Mouse (Mus musculus) R1 (cell line): Measurements from ENCODE around the gene Slc7a4.

Source experiments
- DNase-seq: peaks from one replicate; pipeline ENCODE4 v3.0.0-alpha.2; 2018; ENCODE audit warnings: low read depth, low spot score

Gene Slc7a4

DNA sequence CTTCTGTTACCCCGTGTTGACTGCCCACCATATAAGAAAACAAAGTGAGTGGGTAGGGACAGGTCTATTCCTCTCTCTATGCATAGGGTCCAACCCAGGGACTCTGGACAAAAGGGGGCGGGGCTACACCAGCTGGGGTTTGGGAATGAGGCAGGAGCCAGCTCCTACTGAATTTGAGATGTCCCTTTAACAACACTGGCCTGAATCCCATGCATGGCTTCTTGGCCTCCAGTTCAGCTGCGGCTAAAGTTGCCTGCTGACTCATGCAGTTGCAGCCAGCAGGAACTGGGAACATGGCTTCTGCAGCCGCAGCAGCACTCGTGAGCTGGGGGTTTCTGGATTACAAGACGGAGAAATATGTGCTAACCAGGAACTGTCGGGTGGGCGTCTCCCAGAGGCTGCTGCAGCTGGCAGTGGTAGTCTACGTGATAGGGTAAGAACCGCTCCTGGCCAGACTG is 21.2 kb downstream of the Slc7a4 start, which contains the start of gene P2rx6:
P2rx6 (plus strand) TSS at position 135 of the 458 bp plus-strand sequence.
- peak; percentile 54 for DNase-seq

DNA sequence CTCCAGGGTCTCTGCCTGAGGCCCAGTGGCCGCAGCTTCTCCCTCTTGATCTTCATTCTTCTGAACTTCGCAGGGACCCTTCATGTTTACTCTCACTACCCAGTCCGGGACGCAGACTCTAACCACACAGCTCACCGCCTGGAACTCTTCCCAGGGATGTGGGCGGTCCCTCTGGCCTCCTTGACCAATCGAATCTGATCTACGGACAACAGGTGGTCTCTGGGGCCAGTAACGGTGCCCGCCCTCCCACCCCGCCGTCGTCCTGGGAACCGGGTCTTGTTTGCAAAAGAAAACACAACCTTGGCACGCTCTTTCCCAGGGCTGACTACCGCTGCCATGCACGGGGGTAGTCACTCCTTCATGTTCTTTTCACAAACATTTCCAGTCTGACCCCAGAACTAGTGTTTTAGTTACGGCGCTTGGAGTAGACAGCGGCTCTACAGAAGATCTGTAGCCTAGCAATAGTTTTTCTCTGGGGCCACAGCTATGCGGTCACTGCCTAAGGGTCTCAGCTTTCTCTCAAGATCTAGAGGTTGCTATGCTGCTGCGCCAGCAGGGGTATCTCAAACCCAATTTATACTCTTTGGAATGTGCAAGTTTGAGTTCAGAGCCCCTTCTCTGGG is 21.8 kb downstream of the Slc7a4 start, which contains the start of gene Lrrc74b:
Lrrc74b (minus strand) TSS at position 120 of the 623 bp plus-strand sequence.
- peak; percentile 91 for DNase-seq

DNA sequence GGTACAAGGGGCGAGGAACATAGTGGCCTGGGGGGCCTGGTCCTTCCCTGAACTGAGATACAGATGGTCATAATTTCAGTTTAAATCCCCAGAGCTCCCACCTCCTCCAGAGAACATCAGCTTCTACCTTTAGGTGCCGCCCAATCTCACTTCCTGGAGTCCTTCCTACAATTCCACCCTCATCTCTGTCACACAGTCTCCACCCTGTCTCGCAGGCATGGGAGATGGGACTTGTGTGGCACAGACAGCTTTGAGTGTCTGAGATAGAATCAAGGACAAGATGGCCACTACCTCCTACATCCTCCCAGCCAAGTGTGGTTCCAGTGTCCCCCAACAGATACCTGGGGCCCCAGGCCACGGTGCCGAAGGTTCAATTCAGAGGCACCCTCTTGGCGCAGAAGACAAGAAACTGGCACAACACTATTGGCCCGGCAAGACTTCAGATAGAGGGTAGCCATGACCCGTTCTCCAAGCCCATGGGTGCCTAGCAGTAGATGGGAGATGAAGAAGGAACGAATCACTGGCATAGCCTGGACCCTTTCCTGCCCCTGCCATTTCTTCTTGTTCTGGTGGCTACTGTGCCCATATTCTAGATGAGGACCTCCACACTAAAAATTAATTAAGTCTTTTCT is 23.5 kb downstream of the Slc7a4 start:
- DNase-seq, result no peak

DNA sequence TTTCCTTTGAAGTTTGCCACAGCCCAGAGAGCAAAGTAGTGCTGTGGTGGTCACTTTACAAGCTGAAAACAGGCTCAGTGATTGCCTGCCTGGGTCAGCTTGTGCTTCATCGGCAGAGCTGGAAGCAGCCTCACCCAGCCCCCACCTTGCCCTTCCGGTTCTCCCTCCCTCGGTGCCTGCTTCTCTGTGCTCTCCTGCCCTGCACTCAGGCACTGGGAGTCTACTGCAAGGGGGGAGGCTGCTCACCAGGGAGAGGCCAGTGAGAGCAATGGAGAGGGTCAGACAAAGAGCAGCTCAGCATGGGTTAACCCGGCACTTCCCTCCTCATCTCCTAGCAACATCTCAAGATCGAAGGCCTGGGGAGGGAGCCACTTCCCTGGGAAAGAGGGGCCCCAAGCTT is 24.2 kb downstream of the Slc7a4 start:
- DNase-seq, result peak; percentile 81

DNA sequence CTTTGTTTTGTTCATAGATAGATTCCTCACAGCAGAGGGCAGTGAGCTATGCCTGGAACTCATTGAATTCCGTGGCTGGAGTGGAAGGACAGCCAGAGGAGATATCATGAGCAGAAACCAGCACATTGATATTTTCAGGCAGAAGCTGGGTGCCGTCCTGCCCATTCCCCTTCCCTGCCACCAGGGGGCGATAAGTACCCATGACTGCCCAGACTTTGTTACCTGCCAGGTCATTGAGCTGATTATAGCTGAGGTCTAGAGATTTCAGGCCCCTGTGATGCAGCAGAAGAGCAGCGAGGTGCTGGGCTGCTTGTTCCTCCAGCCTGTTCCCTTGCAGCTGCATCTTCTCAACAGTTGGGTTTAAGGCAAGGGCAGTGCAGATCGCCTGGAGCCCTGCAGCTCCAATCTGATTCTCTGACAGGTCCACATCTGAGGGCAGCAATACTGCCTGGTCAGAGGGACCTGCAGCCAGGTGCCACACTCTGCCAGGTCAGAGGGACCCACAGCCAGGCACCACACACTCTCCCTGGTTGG is 25.0 kb downstream of the Slc7a4 start:
- peak; percentile 72 for DNase-seq

DNA sequence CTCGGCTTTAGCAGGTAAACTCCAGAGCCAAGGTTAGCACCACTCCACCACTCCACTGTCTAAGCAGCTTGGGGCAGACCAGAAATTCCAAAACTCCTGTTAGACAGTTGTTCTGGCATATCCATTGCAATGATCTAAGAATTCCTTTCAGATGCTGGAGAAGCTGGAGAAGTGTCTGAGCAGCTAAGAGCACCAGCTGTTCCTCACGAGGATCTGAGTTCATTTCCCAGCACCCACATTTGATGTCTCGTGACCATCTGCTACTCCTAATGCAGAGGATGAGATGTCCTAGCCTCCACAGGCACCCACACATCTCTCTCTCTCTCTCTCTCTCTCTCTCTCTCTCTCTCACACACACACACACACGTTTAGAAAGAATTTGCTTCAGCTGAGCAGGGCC is 26.1 kb downstream of the Slc7a4 start:
- no peak for DNase-seq

DNA sequence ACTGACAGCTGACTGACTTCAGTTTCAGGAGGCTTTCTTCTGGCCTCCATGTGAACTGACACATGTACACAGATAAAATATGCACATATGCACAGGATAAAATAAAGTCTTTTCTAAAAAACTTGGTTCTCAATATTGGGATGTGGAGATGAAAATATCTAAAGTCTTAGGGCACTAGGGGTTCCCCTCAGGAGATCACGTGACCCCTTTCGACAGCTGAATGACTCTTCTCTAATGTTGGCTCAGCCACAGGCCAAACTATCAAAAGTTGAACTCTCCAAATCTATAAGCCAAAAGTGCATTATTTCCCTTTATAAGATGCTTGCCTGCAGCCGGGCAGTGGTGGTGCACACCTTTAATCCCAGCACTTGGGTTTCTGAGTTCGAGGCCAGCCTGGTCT is 26.8 kb downstream of the Slc7a4 start:
- no peak for DNase-seq

DNA sequence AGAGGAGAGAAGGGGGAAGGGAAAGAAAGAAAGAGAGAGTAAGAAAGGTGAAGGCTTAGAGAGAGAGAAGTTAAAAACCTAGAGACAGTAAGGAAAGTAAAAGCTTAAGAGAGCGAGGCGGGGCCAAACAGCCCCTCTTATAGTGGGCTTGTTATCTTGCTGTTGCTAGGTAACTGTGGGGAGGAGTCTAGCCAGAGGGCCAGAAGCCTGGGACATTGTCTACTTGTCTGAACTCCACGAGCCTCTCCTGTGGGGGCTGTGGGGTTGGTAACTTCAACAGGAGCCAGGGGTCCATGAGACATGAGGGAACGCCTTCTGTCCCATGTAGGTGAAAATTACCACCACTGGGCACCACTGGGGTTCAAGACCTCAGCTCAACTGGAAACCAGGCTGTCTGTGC is 28.3 kb downstream of the Slc7a4 start:
- DNase-seq, result peak; percentile 69

DNA sequence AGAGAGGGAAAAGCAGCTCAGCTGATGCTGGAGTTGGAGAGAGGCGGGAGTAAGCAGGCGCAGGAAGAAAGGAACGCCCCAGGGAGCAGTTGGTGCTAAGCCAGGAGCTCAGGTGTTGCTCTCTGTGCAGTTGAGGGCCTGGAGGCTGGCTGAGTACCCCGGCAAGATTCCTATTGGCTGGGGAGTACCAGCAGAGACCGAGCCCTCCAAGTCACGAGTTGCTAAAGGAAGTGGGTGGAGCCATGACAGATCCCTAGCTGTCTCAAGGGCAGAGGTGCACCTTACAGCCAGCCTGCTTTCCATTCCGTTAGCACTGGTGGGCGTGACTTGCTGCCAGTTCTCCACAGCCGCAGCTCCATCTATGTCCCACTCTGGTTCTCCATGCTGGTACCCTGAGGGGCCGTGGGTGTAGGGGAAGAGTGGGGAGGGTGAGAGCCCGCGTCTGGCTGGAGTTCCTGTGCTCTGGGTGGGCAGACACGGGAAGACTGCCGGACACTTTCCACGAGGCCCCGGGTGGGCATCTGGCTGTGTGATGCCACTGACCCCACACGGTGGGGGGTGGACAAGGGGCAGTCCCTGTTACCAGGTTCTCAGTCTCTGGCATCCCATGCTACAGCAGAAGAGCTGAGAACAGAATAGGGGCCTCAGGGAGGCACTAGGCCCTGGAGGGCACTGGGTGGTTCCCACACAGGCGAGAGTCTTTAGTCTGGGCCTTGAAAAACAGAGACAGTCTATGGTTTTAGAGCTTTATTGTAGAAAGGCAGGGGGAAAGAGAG is 28.9 kb downstream of the Slc7a4 start:
- DNase-seq, result peak; percentile 99

DNA sequence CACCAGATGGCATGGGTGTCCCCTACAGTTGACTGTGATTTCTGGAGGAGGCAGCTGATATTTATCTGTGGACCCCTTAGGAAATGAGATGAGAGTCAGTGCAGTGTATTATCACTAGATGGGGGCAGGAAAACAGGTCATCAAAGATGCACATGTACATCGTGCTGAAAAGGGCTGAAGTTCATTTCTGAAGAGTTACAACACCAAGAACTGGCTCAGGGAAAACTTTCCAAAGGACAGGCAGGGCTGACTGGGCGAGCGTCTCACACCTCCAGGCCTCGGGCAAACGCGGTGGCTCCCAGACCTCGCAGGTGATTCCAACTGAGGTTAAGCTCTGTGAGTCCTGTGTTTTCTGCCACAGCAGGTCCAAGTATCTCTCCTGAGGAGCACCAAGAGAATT is 30.2 kb downstream of the Slc7a4 start:
- no peak for DNase-seq

DNA sequence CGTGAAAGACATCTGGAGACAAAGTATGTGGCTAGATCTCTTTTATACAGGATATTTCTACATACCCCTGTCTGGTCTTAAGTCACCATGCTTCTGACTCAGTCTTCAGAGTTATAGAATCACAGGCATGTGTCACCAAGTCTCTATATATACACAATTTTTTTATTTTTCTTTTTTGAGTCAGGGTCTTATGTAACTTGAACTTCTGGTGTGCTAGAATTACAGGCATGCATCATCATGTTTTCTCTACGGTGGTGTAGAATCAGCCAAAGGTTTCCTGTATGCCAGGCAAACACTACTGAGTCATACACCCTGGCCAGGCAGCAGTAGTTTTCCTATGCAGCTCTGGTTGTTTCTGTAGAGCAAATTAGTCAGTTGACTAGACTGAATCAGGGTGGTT is 40.4 kb downstream of the Slc7a4 start:
- DNase-seq, result no peak

DNA sequence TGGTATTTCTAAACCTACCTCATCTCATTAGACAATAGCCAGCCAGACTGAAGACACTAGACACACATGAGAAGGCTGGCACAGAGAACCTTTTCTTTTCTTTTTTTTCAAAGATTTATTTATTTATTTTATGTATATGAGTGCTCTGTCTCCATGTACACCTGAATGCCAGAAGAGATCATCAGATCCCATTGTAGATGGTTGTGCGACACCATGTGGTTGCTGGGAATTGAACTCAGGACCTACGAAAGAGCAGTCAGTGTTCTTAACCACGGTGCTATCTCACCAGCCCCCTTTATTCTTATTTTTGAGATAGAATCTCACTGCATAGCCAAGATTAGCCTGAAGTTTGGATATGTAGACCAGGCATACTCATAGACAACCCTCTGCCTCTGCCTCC is 46.4 kb downstream of the Slc7a4 start:
- DNase-seq, result no peak

DNA sequence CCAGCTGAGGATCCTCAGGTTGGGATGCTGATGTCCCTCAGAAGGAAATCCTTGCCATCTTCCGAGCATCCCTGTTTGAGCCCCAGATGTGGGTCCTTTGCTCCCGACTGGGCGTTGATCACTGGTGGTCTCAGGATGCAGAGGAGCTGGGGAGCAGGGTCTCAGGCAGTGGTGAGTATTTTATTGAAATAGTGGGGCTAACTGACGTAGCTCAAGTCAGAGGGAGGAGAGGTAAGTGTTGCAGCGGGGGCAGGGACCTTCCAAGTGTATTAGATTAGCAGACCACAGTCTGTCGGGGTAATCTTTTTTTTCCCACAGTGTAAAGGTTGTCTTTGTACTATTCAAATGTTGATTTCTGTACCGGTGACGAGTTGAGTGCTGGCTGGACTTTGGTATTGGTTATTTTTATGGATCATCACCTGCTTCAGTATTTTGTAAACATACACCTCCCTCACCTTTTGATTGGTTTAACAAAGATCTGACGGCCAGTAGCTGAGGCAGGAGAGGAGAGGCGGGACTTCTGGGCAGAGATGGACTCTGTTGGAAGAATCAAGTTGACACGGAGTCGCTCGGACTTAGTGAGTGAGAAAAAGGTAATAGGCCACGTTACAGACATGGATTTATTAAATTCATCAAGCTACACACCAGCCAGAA is 50.2 kb downstream of the Slc7a4 start:
- DNase-seq, result peak; percentile 6

DNA sequence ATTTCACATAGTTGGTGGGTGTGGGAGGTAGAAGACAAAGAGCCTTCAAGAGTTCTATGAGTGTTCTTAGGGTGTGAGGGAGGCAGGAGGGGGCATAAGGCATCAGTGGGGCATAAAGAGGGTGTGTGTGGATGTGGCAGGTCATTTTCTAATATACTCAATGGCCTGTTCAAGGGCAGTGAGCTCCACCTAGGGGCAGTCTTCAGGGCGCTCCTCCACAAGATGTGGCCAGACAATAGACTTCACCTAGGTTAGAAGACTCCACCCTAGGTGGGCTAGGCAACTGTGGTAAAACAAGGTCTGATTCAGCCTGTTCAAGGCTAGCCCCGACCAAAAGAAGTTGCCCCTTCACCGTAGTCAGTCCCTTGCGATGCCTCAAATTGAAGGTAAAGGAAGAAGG is 50.7 kb downstream of the Slc7a4 start:
- DNase-seq, result peak; percentile 56

DNA sequence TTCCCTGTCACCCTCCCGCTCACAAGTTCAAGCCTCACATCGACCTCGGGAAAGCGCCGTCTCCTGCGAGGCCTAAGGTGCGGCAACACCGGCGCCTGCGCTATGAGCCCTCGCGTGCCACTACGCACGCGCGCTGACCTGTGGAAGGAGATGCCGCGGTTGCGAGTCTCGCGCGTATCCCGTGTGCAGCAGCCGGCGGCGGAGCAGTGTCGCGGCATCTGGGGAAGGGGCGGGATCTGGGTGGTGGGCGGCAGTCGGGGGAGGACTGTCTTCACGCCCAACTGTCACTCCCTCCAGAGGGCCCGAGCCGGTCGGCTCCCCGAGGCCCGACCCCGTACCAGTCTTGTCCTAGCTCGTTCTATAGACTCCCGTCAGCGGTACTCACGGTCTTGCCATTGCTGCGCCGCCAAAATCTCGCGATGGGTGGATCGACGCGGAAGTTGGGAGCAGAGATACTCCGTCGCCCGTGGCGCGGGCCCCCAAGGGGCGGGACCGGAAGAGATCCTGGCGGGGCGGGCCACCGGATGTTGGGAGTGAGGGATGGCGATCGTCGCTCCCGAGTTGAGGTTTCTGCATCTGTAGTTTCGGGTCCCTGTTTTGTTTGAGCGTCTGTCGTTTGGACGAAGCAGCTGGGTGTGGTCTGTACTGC is 52.2 kb downstream of the Slc7a4 start, which contains the start of gene Thap7:
Thap7 (minus strand) TSS at position 497 of the 649 bp plus-strand sequence.
- peak; percentile 98 for DNase-seq

DNA sequence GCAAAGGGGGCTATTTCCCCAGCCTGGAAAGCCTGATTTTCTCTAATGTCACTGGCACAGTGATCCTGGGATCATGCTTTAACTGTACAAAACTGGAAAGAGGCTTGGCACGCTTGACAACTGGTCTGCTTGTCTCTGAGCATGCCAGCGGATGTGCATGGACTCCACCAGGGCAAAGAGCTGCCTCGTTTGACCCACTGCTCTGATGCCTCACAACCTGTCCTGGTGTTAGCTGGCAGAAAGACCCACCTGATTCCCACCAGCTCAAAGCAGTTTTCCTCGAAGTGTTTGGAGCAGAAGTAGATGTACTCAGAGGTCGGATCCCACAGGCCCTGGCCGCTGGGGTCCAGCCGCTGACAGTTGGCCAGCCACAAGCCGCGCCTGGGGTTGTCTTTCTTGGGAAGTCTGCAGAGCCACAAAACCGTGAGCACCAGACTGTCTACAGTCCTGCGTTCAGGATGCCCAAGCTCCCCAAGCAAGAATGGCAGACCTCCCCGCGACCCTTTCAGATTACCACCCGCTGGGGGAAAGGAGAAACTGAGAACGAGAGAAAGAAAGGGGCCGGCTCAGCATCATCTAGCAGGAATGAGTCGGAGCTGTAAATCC is 52.9 kb downstream of the Slc7a4 start:
- no peak for DNase-seq

DNA sequence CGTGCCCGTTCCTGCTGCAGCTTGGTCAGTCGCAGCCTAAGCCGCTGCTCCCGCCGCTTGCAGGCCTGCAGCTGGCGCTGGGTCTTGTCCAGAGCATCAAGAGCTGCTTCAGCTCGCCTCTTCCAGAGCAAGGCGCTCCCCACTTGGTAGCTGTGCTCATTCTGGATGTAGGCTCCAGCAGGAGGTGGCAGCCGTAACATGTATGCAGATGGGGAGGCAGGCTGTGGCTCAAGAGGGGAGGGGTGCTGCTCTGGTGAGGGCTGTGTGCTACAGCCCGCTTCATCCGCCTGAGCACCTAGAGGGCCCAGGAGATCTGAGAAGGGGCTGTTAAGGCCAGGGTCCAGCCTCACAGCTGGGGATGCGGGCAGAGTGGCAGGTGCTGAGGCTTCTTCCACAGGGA is 54.7 kb downstream of the Slc7a4 start:
- peak; percentile 30 for DNase-seq

DNA sequence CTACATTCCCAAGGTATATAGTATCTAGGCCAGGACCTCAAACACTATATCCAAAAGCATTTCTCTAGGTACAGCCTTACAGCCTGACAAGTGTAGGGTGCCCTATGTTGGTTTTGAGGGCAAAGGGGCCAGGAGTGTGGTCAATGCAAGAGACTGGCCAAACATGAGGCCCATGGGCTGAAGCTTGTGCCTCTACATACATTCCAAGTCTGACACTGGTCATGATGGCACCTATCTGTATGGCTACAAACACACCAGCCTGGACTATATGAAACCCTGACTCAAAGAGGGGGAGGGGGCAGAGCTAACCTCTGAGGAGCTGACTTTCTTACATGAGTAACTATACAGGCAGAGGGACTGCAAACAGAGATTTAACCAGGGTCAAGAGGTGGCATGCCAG is 55.4 kb downstream of the Slc7a4 start:
- DNase-seq, result no peak

DNA sequence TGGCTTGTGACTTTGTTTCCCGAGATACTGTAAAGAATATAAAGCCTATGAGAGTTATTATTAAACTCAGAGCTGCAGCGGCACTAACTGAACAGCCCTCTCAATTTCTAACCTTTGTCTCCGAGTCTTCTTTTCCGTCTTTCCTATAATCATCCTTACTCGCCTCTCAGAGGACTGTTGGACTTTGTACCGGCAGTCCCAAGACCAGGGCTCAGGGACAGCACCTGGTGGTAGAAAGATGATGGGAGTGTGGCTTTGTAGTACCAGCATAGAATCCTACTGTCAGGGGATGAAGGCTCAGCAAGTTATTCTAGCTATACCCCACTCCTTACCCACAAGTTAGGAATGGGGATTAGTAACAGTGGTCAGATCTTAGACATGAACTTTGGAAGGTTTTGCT is 56.8 kb downstream of the Slc7a4 start:
- DNase-seq, result no peak

DNA sequence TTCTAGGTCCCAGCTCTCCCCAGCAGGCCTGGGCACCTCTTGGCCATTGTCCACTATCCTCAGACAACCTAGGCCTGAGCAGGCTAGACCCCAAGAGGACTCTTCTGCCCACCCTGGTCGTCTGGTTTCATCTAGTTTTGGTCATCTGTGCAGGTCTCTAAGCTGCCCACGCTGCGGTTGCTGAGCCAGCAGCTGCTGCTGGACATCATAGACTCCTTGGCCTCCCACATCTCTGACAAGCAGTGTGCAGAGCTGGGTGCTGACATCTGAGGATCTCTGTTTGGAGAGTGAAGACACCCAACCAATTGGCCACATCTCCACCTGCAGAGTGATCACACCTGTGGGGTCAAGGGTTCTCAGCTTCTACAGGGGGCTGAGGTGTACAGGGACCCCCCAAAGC is 57.5 kb downstream of the Slc7a4 start:
- no peak for DNase-seq

DNA sequence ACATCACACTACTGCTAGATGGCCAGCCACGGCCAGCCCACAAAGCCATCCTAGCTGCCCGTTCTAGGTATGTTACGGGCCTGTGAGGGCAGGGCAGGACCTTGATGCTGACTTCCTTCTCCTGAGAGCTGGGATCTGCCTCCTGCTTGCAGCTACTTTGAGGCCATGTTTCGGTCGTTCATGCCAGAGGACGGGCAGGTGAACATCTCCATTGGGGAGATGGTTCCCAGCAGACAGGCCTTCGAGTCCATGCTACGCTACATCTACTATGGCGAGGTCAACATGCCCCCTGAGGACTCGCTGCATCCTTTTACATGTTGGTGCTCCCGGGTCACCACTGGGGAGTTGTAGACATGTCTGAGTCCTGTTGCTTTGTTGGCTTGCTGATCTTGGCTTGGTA is 58.9 kb downstream of the Slc7a4 start:
- DNase-seq, result no peak
